Mouse (Mus musculus): Measurements from ENCODE around the gene Txnrd2. TPM values are rescaled to one million over a fixed set of nuclear protein-coding genes. Genes with fewer than 3 reads are reported as not detected.

Txnrd2 gene
- polyA plus RNA-seq, 1 experiment = 23.4 TPM

GRCm38 (mm10) chr16:18411802-18412476 lies 14.2 kb upstream of the Txnrd2 start:
- H3K4me3 ChIP-seq (ENCODE audit: insufficient read depth, low read length) = peak overlapping the region; percentile 57
- H3K4me1 ChIP-seq (ENCODE audit: control insufficient read depth, insufficient read depth, low read length) = peaks cover 57% of the 10 kb centered on the region
- no peak for TF ChIP-seq POLR2A (IDR thresholded peaks at IDR 0.05; ENCODE audit: borderline replicate concordance, low read depth, low read length)
- no peak for TF ChIP-seq CTCF (IDR thresholded peaks at IDR 0.05; ENCODE audit: low read depth, low read length)
- peak overlapping the region; percentile 98 for H3K27ac ChIP-seq (ENCODE audit: insufficient read depth, low read depth, low read length)

GRCm38 (mm10) chr16:18413032-18413816 lies 13.0 kb upstream of the Txnrd2 start:
- Histone ChIP-seq H3K27ac (ENCODE audit: insufficient read depth, low read depth, low read length) (peak overlapping the region; percentile 98), H3K4me3 (ENCODE audit: insufficient read depth, low read length) (no peak overlapping the region), H3K4me1 (ENCODE audit: control insufficient read depth, insufficient read depth, low read length) (peaks cover 64% of the 10 kb centered on the region)
- TF ChIP-seq POLR2A (IDR thresholded peaks at IDR 0.05; ENCODE audit: borderline replicate concordance, low read depth, low read length) = no peak
- no peak for TF ChIP-seq CTCF (IDR thresholded peaks at IDR 0.05; ENCODE audit: low read depth, low read length)

GRCm38 (mm10) chr16:18416094-18416761 lies 10.0 kb upstream of the Txnrd2 start:
- Histone ChIP-seq H3K27ac (ENCODE audit: insufficient read depth, low read depth, low read length) (peak overlapping the region; percentile 66), H3K4me3 (ENCODE audit: insufficient read depth, low read length) (no peak overlapping the region), H3K4me1 (ENCODE audit: control insufficient read depth, insufficient read depth, low read length) (peaks cover 72% of the 10 kb centered on the region)
- no peak for TF ChIP-seq POLR2A (IDR thresholded peaks at IDR 0.05; ENCODE audit: borderline replicate concordance, low read depth, low read length)
- no peak for TF ChIP-seq CTCF (IDR thresholded peaks at IDR 0.05; ENCODE audit: low read depth, low read length)

GRCm38 (mm10) chr16:18416837-18417236 lies 9.3 kb upstream of the Txnrd2 start:
- TF ChIP-seq POLR2A (IDR thresholded peaks at IDR 0.05; ENCODE audit: borderline replicate concordance, low read depth, low read length) = no peak
- TF ChIP-seq CTCF (IDR thresholded peaks at IDR 0.05; ENCODE audit: low read depth, low read length) = no peak
- no peak overlapping the region for H3K4me3 ChIP-seq (ENCODE audit: insufficient read depth, low read length)
- H3K27ac ChIP-seq (ENCODE audit: insufficient read depth, low read depth, low read length) = peak overlapping the region; percentile 66
- peaks cover 72% of the 10 kb centered on the region for H3K4me1 ChIP-seq (ENCODE audit: control insufficient read depth, insufficient read depth, low read length)

- H3K27ac ChIP-seq (ENCODE audit: insufficient read depth, low read depth, low read length) = no peak overlapping the region
- H3K4me3 ChIP-seq (ENCODE audit: insufficient read depth, low read length) = no peak overlapping the region
- H3K4me1 ChIP-seq (ENCODE audit: control insufficient read depth, insufficient read depth, low read length) = peaks cover 74% of the 10 kb centered on the region
- TF ChIP-seq CTCF (IDR thresholded peaks at IDR 0.05; ENCODE audit: low read depth, low read length) (no peak), POLR2A (IDR thresholded peaks at IDR 0.05; ENCODE audit: borderline replicate concordance, low read depth, low read length) (no peak)
Observed at GRCm38 (mm10) chr16:18417491-18417890, 8.7 kb upstream of the Txnrd2 start.

- TF ChIP-seq POLR2A (IDR thresholded peaks at IDR 0.05; ENCODE audit: borderline replicate concordance, low read depth, low read length) (no peak), CTCF (IDR thresholded peaks at IDR 0.05; ENCODE audit: low read depth, low read length) (no peak)
- peak overlapping the region; percentile 63 for H3K27ac ChIP-seq (ENCODE audit: insufficient read depth, low read depth, low read length)
- H3K4me3 ChIP-seq (ENCODE audit: insufficient read depth, low read length) = no peak overlapping the region
- peaks cover 73% of the 10 kb centered on the region for H3K4me1 ChIP-seq (ENCODE audit: control insufficient read depth, insufficient read depth, low read length)
Observed at GRCm38 (mm10) chr16:18418756-18419602, 7.2 kb upstream of the Txnrd2 start.

- peak overlapping the region; percentile 63 for H3K27ac ChIP-seq (ENCODE audit: insufficient read depth, low read depth, low read length)
- no peak overlapping the region for H3K4me3 ChIP-seq (ENCODE audit: insufficient read depth, low read length)
- no peak for TF ChIP-seq CTCF (IDR thresholded peaks at IDR 0.05; ENCODE audit: low read depth, low read length)
- TF ChIP-seq POLR2A (IDR thresholded peaks at IDR 0.05; ENCODE audit: borderline replicate concordance, low read depth, low read length) = no peak
- H3K4me1 ChIP-seq (ENCODE audit: control insufficient read depth, insufficient read depth, low read length) = peaks cover 75% of the 10 kb centered on the region
Observed at GRCm38 (mm10) chr16:18419603-18420026, 6.6 kb upstream of the Txnrd2 start.

- no peak overlapping the region for H3K27ac ChIP-seq (ENCODE audit: insufficient read depth, low read depth, low read length)
- peaks cover 70% of the 10 kb centered on the region for H3K4me1 ChIP-seq (ENCODE audit: control insufficient read depth, insufficient read depth, low read length)
- H3K4me3 ChIP-seq (ENCODE audit: insufficient read depth, low read length) = no peak overlapping the region
- no peak for TF ChIP-seq POLR2A (IDR thresholded peaks at IDR 0.05; ENCODE audit: borderline replicate concordance, low read depth, low read length)
- TF ChIP-seq CTCF (IDR thresholded peaks at IDR 0.05; ENCODE audit: low read depth, low read length) = no peak
Observed at GRCm38 (mm10) chr16:18420571-18420970, 5.6 kb upstream of the Txnrd2 start.
